Mouse (Mus musculus): Measurements from ENCODE around the gene Pom121l2.
A peak's percentile ranks its signal among the peaks of the same experiment; 100 is the strongest.

Gene Pom121l2

DNA sequence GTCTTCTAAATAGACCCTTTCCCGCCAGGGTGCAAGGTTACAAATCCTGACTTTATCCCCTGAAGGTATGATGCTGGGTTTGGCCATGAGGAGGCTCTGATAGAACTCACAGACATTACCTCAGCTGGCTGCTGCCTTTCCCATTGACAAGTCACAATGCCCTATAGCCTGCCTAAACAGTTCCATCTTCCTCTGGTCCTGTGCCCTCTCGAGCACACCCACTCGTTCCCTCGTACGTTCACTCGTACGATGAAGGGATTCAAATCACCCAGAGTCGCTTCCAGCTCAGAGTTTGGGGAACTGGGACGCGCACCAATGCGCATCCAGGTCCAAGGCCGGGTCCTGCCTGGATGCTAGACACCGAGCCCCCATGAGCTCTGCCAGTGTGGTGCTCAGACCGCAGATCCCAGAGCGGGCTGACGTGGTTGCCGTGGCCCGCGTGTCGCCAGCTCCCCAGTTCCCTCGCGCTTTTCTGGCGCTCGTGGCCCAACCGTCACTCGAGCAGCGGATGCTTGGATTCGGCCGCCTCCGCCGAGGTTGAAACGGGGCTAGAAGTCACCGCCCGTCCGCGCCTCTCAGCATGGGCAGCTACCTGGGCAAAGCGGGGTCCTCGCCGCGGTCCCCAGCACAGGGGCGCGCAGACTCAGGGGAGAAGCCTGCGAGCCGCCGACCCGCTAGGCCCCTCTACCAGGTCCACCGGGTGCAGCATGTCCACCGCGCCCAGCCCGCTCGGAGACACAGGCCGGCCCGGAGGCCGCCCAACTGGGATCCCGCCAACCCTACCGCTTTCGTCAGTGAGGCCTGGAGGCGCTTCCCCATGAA lies at the start of gene Pom121l2:
Pom121l2 (plus strand) TSS at position 214 of the 822 bp plus-strand sequence.
- DNase-seq (ENCODE audit: low read depth, low spot score): peak; percentile 71

DNA sequence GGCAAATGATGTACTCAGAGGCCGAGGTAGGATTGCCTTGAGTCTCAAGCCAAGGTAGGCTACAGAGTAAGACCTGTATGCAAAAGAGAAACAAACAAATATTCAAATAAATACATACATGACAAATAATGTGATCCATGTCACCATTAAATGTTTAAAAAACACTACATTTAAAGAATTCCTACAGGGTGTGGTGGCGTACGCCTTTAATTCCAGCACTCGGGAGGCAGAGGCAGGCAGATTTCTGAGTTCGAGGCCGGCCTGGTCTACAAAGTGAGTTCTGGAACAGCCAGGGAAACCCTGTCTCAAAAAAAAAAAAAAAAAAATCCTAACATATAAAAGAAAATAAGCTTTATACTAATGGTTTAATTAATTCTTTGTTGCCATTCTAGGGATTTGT lies 49.3 kb upstream of the Pom121l2 start:
- DNase-seq (ENCODE audit: low read depth, low spot score): peak; percentile 53

DNA sequence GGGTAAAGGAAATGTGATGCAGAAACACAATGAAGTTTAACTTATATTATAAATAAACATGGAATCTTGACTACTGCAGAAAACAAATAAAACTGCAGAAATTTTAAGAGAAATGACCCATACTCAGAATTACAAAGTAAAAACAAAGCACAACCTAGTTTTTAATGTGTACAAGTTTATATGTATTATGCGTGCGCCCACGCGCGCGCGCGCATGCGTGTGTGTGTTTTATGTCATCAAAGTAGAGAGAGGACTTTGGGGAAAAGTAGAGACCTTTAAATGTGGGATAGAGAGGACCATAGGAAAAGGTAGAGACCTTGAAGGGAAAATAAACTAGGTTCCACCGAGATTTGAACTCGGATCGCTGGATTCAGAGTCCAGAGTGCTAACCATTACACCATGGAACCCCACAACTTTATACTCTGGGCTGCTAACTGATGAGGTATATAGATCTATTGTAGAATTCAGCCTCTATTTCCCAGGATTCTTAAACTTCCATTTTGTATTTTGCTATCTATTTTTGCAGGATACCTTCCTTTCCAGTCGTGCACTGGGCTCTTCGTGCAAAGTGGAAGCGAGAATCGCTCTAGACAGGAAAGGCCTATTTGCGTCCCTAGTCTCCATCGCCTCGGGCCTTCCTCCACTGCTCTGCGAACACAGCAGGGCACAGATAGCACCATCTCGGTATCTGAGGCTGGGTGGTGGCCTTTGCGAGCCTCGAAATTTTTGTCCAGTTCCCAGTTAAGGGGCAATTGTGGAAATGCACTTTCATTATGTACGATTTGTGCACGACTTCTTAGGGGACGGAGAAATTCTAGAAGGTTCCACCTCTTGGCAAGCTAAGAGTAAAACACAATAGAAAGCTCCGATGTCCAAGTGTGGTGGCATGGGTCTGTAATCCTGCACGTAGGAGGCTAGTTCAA lies 47.1 kb upstream of the Pom121l2 start:
- peak; percentile 89 for DNase-seq (ENCODE audit: low read depth, low spot score)

DNA sequence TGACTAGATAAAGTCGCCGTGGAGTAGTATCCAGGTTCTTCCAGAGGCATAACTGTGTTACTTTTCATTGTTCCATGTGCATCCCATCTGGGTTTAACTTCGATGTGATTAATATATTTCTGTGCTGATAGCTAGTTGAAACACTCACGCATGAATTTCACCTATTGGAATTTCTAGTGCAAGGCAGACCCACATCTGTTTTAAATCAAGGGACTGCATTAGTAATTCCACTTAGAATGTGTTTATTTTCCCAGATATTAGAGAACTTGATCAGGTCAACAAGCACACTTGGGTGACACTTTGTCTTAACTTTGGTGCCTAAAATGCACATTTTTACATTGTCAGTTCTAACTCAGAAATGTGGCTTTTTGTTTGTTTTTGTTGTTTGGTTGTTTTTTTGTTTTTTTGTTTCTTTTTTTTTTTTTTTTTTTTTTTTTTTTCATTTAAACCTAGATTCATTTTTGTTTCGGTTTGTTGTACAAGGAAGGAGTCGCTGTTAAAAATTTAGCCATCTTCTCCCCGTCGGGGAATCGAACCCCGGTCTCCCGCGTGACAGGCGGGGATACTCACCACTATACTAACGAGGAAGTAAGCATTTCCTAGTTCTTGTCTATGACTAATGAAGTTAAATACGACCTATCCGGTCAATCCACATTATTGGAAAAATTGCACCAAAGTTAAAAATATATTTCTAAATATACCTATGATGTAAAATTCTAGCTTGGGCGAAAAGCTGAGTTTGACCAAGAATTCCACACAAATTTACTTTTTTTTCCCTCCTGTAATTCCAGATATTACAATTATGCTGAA lies 45.8 kb upstream of the Pom121l2 start:
- DNase-seq (ENCODE audit: low read depth, low spot score): peak; percentile 84

DNA sequence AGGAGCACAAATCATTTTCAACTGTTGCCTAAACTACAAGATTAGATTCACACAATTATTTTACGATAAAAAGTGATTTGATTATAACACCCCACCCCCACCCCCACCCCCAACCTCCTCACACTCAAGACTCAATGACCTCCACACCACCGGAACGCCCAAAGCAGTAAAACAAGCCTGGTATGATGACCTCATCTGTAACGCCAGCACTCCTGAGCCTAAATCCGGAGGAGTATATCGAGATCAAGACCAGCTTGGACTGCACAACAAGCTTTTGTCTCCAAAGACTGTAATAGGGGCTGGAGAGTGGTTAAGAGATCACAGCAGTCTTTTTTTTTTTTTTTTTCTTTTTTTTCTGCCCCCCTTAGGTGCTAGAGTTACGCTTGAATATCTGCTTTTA lies 45.2 kb upstream of the Pom121l2 start:
- DNase-seq (ENCODE audit: low read depth, low spot score): peak; percentile 91

DNA sequence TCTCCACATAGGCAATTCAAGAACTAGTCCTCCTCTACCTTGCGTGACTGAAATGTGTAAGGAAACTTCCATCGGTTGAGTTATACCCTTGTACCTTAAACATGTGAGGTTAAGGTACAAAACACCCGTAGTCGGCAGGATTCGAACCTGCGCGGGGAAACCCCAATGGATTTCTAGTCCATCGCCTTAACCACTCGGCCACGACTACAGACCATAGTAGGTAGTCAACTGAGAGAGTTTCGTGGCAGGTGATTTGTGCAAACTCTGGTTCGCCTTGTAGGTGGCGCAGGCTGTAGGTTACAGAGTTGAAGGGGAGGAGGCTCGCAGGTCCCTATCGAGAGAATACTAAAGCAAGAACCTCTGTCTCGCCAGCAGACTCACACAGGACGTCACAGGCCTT lies 44.0 kb upstream of the Pom121l2 start:
- DNase-seq (ENCODE audit: low read depth, low spot score): peak; percentile 98

DNA sequence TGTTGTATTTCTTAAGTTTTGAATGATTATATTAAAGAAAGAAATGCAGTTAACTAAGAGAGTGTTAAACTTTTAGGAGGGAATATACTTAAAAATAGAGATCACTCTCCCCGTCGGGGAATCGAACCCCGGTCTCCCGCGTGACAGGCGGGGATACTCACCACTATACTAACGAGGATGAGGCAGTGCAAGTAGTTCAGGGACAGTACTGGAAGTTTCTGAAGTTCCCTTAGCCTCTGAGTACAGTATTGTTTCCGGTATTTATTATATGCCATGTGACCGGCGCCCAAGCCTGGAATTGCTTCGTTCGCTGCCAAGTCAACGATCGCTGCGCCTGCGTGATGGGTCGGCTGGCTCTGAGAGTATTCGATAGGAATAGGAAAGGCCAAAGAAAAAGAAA lies 40.8 kb upstream of the Pom121l2 start:
- peak; percentile 96 for DNase-seq (ENCODE audit: low read depth, low spot score)

DNA sequence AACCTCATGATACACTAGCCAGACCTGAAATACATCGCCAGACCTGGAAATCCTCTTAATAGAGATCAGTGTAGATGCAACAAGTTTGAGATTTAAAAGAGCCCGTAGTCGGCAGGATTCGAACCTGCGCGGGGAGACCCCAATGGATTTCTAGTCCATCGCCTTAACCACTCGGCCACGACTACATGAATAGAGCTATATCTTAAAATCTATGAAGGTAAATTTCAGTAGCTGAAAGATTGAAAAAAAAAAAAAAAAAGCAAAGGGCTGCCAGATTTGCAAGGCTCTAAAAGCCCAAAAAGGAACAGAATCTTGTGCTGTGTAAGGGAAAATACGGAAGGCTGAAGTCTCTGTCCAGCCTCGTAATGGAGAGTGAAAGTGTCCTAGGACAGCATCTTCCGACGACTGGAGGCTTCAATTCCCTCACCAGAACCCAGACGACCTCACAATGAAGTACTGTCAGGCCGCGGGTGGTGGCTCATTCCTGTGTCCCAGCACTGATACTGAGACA lies 40.1 kb upstream of the Pom121l2 start:
- DNase-seq (ENCODE audit: low read depth, low spot score): peak; percentile 91

DNA sequence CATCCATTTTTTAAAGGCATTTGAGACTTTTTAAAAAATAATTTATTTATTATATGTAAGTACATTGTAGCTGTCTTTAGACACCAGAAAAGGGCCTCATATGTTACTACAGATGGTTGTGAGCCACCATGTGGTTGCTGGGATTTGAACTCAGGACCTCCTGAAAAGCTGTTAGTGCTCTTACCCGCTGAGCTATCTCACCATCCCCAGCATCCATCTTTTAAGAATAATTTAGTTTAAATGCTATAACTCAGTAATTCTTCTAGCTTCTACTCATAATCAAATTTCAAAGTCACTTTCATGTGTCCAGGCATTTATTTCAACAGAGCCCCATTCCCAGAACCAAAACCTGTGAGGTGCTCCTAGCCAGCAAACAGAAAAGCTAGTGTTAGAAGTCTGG lies 37.4 kb upstream of the Pom121l2 start:
- peak; percentile 31 for DNase-seq (ENCODE audit: low read depth, low spot score)

DNA sequence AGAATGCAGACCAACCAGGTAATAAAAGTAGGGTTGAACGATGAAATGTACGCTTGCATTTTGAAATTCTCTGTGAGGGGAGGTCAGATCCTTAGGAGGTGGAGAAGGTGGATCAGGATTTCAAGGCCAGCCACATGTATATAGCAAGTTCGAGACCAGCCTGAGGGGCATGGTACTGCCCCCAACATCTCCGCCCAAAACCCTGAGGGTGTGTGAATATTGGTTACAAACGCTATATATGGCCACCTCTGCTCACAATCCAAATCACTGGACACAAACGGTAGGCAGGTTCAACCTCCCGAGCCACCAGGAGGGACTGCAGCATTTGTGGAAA lies 36.4 kb upstream of the Pom121l2 start:
- DNase-seq (ENCODE audit: low read depth, low spot score): no peak

DNA sequence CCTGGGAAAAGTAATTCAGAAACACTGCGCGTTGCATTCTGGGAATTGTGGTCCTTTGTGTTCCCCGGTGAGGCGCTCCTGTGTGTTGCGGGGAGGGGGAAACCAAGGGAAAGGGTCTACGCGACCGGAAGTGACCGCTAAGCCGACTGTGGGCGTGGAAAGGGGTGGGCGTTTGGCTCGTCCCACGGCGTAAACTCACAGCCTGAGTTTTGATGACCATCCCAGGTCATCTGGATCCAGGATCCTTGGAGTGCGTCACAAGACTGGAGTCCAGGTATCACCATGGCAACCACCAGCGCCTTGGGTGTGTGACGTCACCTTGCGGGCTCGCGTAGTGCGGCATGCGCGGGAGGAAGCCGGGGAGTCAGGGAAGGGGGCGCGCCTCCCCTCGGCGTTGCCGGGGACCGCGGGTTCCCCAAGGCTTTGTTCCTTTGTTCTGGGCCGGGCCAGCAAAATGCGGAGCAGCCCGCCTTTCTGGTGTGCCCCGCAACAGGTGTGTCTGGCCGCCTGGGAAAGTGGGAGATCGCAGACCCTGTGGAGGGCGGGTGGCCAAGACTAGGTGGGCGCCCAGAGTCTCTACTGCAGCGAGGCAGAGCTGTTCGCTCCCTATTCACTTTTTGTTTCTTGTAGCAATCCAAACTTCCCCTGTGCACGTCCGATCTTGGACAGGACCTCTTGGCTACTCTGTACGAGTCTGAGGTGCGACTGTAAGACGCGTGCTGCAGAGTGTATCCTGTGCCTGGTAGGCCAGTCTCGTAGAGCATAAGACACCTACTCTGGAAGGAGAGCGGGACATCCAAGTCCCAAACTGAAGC lies 35.9 kb upstream of the Pom121l2 start, which contains the start of gene Zfp184:
Zfp184 (plus strand) TSS at position 169 of the 815 bp plus-strand sequence.
- DNase-seq (ENCODE audit: low read depth, low spot score): peak; percentile 99

DNA sequence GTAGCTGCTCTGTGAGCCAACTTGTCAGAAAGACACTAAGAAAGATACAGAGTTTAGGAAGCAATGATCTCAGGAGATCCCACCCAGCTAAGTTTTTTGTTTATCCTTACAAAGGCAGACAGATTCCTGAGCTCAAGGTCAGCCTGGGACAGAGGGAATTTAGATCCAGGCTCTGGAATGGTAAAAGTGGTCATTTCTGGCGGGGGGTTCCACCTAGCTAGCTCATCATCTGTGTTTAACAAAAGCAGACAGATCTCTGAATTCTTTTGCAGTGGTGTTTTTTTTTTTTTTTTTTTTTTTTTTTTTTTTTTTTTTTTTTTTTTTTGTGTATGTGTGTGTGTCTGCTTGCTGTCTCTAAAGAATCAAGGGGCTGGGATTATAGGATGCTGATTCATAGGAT lies 11.7 kb upstream of the Pom121l2 start:
- peak; percentile 90 for DNase-seq (ENCODE audit: low read depth, low spot score)

DNA sequence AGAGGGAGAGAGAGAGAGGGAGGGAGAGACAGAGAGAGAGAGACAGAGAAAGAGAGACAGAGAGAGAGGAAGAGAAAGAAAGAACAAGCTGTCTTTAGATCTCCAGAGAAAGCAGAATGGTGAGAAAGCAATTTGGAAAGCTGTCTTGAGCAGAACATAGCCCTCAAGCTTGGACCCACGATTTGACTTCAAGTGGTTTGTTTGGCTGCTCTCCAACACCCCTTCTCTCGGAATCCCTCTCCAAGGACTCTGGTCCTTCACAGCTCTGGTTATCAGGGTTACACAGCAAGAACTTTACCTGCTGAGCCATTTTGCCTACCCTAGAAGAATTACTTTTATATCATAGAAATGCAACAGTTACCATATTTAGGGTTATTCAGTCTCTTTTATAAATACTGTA lies 11.2 kb upstream of the Pom121l2 start:
- peak; percentile 58 for DNase-seq (ENCODE audit: low read depth, low spot score)

DNA sequence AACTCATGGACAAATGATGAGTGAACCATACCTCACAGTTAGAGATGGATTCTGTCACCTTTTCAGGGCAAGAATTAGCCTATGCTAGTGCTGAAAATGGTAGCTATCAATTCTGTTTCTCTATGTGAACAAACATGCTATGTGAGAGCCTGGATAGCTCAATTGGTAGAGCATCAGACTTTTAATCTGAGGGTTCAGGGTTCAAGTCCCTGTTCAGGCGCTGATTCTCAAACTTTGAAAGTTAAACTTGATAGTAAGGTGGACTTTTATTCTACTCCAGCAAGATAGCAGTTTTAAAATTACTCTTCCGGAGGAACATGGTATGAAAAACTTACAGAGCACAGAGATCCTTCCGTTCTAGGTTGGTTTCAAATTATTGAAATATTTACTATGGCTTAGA lies 9.4 kb upstream of the Pom121l2 start:
- DNase-seq (ENCODE audit: low read depth, low spot score): peak; percentile 84

DNA sequence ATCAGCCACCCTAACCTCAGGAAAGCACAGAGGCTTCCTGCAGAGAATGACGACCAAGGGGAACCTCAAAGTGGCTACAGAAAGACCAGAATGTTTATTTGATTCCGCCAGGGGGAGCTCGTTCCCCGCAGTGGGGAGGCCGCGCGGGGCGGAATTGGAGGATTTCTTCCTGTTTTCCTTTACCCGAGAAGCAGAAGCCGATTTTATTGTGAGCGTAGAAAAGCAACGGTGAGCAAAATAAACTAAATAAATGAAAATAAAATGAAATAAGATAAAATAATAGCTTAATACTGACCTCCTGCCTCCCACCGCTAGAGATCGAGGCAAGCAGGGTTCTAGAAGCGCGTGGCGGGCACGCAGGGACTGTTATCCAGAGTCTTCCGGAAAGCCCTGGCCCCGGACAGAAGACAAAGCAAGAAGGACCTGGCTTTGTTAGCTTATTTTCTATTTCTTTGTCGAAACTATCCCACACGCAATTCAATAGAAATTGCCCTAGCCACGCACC lies 6.7 kb upstream of the Pom121l2 start:
- DNase-seq (ENCODE audit: low read depth, low spot score): peak; percentile 95

DNA sequence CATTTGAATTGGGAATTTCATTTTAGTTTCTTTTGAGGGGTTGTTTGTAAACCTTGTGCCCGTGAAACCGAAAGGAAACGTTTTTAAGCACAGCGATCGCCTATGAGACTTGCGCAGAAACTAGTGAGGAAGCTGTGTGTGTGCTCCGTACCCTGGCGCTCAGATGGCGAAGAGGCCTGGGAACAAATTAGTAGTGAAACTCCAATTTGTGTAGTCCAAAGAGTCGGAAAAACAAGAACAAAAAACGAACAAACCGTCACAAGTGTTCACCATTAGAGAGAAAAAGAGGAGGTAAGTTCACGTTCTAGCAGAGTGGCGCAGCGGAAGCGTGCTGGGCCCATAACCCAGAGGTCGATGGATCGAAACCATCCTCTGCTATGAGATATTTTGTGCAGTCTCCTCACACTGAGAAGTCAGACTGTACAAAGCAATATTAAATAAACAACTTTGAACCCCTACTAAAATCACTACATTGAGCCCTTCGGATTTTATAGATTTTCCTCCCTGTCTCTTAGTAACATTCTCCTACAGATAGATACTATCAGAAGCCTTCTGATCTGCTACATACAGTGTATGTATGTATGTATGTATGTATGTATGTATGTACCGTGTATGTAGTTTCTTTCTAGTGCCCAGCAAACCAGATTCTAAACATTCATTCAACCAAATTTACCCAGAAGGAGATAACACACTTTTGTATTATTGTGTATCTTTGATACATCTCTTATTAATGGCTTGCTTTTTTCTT lies 6.1 kb upstream of the Pom121l2 start:
- peak; percentile 80 for DNase-seq (ENCODE audit: low read depth, low spot score)

DNA sequence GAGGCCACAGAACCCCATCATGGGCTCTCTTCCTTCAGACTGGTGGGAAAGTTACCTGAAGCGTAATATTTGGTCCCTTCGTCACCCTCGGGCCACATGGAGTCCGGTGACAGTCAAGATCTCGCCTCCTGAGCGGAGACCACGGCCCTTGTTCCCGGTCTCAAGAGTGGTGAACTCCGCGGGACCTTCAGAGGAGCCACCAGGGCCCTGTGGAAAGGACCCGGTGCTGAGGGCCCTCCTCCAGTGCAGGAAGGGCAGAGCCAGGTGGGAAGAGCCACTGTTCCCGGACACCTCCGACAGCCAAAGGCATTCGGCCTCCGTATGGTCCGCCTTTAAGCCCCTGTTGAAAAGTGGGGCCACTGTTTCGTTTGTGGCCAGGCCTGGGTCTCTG lies 804 bp downstream of the Pom121l2 start:
- peak; percentile 39 for DNase-seq (ENCODE audit: low read depth, low spot score)

DNA sequence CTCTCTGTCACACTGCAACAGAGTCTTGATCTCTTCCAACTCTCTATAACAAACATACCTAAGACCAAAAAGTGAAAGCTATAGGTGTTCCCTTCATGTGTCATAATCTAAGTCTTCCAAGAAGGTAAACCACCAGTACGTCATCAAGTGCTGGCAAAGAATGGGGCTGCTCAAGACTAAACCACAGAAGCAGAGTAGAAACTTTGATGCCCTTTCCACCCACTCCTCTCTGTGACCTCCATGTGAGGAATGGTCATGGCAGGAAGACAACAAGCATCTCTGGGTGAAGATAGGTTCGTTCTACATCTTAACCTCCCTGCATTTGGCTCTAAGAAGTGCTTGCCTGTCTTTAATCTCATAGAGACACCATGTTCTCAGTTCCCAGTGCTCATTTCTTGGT lies 3.5 kb downstream of the Pom121l2 start:
- DNase-seq (ENCODE audit: low read depth, low spot score): no peak

DNA sequence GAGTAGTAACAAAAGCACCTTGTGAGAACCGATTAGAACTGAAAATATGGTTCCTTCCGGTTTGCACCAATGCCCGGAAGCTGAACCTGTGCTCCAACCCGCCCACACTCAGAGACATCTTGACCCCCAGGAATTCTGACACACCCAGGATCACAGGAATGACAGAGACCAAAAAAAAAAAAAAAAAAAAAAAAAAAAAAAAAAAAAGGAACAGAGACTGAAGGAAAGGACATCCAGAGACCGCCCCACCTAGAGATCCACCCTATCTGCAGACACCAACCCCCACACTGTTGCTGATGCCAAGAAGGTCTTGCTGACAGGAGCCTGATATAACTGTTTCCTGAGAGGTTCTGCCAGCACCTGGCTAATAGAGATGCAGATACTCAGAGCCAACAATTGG lies 11.6 kb downstream of the Pom121l2 start:
- peak; percentile 70 for DNase-seq (ENCODE audit: low read depth, low spot score)

Data from R1 (cell line).